Mouse (Mus musculus): ENCODE measurements around the gene Cped1. TPM values are rescaled to one million over a fixed set of nuclear protein-coding genes. Genes with fewer than 3 reads are reported as not detected.

Gene Cped1
- polyA plus RNA-seq, 1 experiment from 2014 or later = 41.8 TPM

- no peaks in the 10 kb centered on the region for H3K9me3 ChIP-seq (replicated peaks)
- peak overlapping the region; percentile 88 for H3K27ac ChIP-seq
- no peaks in the 10 kb centered on the region for H3K27me3 ChIP-seq
- H3K4me2 ChIP-seq = peak overlapping the region; percentile 71
- peak overlapping the region; percentile 58 for H3K4me3 ChIP-seq (replicated peaks)
- H3K9ac ChIP-seq = peak overlapping the region; percentile 43
- peak; percentile 22; the same call in 1 of the 2 replicates for ATAC-seq (replicated peaks; ENCODE audit: low FRiP score)
- H3K36me3 ChIP-seq = no peaks in the 10 kb centered on the region
- peaks cover 10% of the 10 kb centered on the region; the same call in 1 of the 2 replicates for H3K4me1 ChIP-seq
- 4% methylated on average over 24 of the region's 24 CpGs for WGBS
Measured at GRCm38 (mm10) chr6:21986660-21987331, 1.1 kb downstream of the Cped1 start.

GRCm38 (mm10) chr6:21987554-21987953 is 1.8 kb downstream of the Cped1 start:
- Histone ChIP-seq H3K4me2 (peak overlapping the region; percentile 71), H3K4me3 (replicated peaks) (peak overlapping the region; percentile 58), H3K9ac (peak overlapping the region; percentile 43), H3K4me1 (peaks cover 14% of the 10 kb centered on the region; the same call in 1 of the 2 replicates), H3K27me3 (no peaks in the 10 kb centered on the region), H3K36me3 (no peaks in the 10 kb centered on the region), H3K9me3 (replicated peaks) (no peaks in the 10 kb centered on the region), H3K27ac (peak overlapping the region; percentile 76)
- ATAC-seq (replicated peaks; ENCODE audit: low FRiP score) = no peak
- 33% methylated on average over 2 of the region's 2 CpGs for WGBS

DNA sequence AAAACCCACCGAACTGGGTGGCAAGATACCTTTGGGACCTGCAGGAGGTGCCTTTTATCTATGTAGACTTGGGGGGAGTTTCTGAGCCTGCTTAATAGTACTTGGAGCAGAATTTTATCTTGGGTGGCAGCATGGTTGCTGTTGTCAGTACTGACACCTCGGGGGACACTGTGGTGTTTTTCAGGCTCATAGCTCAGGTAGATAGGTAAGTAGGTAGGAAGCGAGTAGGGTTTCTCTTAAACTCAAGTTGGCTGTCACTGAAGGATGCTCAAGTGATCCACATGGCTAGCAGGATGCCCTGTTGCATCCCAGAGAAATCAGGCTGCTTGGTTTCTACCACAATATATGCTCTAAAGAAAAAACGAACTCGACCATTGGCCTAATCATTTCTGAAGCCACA is 2.6 kb downstream of the Cped1 start:
- no peaks in the 10 kb centered on the region for H3K27me3 ChIP-seq
- peak overlapping the region; percentile 15 for H3K9ac ChIP-seq
- WGBS = 36% methylated on average over 5 of the region's 5 CpGs
- H3K4me2 ChIP-seq = peak overlapping the region; percentile 71
- no peaks in the 10 kb centered on the region for H3K36me3 ChIP-seq
- peak overlapping the region; percentile 70 for H3K27ac ChIP-seq
- H3K9me3 ChIP-seq (replicated peaks) = no peaks in the 10 kb centered on the region
- no peak for ATAC-seq (replicated peaks; ENCODE audit: low FRiP score)
- peak overlapping the region; percentile 58 for H3K4me3 ChIP-seq (replicated peaks)
- peaks cover 16% of the 10 kb centered on the region; the same call in 1 of the 2 replicates for H3K4me1 ChIP-seq

DNA sequence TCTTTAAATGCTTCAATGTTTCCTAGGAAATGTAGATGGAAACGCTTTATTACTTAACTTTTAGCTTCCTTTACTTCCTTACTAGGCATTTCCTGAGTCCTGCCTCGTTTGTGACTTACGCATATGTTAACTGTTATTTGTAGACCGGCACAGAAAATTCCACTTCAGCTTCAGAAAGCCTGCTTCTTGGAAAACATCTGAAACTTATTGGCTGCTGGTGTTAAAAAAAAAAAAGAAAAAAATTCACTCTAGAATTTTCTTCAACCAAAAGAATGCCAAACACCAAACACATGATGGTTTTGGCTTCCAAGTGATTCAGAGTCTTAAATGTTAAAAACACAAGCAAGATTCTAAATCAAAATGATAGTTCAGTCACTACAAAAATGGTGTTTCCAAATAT is 3.4 kb downstream of the Cped1 start:
- no peak overlapping the region for H3K9ac ChIP-seq
- peak overlapping the region; percentile 58 for H3K4me3 ChIP-seq (replicated peaks)
- no peaks in the 10 kb centered on the region for H3K9me3 ChIP-seq (replicated peaks)
- H3K4me1 ChIP-seq = peaks cover 16% of the 10 kb centered on the region; the same call in 1 of the 2 replicates
- no peak for ATAC-seq (replicated peaks; ENCODE audit: low FRiP score)
- peak overlapping the region; percentile 71 for H3K4me2 ChIP-seq
- no peaks in the 10 kb centered on the region for H3K36me3 ChIP-seq
- no peaks in the 10 kb centered on the region for H3K27me3 ChIP-seq
- peak overlapping the region; percentile 70; the same call in 1 of the 2 replicates for H3K27ac ChIP-seq
- WGBS = 32% methylated on average over 4 of the region's 4 CpGs

DNA sequence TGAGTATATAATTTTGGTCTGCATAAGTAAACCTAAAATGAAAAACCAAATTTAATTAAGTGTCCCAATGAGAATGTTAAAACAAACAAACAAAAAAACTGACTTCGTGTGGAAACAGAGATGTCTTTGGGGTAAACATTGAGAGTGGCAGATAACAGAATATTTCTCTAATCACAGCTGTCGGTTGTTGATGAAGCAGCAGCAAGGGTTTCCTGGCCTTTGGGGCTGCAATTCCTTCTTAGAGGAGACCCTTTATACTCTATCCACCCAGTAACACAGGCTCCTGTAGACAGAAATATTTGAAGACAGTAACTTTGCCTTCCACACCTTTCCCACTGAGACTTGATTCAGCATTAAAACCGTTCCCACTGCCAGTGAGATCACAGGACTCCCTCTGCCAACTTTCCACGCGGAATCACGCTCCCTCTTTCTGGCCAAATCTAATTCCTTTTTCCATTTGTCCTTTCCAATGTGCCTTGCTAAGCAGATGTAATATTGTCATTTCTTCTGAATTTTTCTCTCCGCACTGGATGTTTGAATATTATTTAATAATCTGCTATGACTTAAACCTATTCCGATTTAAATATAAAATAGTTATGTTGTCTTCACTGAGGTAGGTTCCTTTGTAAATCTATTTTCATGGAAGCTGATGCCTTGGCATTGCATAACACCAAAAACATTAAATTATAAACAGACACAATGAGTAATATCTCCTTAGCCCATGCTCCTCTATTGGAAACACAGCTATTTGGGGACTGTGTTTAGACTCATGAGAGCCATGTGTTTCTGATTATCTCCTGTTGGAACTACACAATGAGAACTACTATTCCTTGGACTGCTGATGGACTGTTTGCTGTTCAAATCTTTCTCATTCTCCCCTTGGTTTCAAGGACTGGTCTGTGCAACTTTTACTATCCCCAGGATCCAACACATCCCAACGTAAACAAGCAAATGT is 4.7 kb downstream of the Cped1 start:
- Histone ChIP-seq H3K36me3 (no peaks in the 10 kb centered on the region), H3K9ac (no peak overlapping the region), H3K27me3 (no peaks in the 10 kb centered on the region), H3K9me3 (replicated peaks) (no peaks in the 10 kb centered on the region), H3K4me3 (replicated peaks) (peak overlapping the region; percentile 30), H3K27ac (peak overlapping the region; percentile 71), H3K4me2 (peak overlapping the region; percentile 71), H3K4me1 (peaks cover 17% of the 10 kb centered on the region)
- no peak for ATAC-seq (replicated peaks; ENCODE audit: low FRiP score)
- 45% methylated on average over 9 of the region's 9 CpGs for WGBS

GRCm38 (mm10) chr6:21991151-21991550 is 5.4 kb downstream of the Cped1 start:
- H3K9me3 ChIP-seq (replicated peaks) = no peaks in the 10 kb centered on the region
- H3K4me2 ChIP-seq = peak overlapping the region; percentile 71
- H3K9ac ChIP-seq = no peak overlapping the region
- 55% methylated on average over 4 of the region's 4 CpGs for WGBS
- H3K4me3 ChIP-seq (replicated peaks) = peak overlapping the region; percentile 30
- H3K27me3 ChIP-seq = no peaks in the 10 kb centered on the region
- no peak for ATAC-seq (replicated peaks; ENCODE audit: low FRiP score)
- H3K27ac ChIP-seq = peak overlapping the region; percentile 15; the same call in 1 of the 2 replicates
- H3K36me3 ChIP-seq = no peaks in the 10 kb centered on the region
- H3K4me1 ChIP-seq = peaks cover 16% of the 10 kb centered on the region

DNA sequence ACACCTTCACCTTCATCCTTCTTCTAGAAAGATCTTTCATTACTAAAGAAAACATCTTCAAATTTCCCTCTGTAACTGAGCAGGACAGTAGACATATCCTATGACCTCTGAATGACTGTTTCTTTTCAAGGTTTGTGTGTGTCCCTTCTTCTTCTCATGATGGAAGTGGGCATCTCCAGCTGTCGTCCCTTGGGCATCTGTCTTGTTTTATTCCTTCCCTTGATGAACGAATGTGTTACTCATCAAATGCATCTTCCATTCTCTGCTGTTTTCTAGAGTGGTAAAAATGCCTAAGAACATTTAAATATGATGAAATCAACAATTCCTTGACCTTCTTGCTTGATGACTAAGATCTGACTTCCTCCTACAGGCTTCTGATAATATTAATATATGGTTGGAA is 7.4 kb downstream of the Cped1 start:
- H3K9me3 ChIP-seq (replicated peaks) = no peaks in the 10 kb centered on the region
- H3K4me3 ChIP-seq (replicated peaks) = no peak overlapping the region
- no peak for ATAC-seq (replicated peaks; ENCODE audit: low FRiP score)
- H3K9ac ChIP-seq = no peak overlapping the region
- no peaks in the 10 kb centered on the region for H3K36me3 ChIP-seq
- no peaks in the 10 kb centered on the region for H3K27me3 ChIP-seq
- H3K4me1 ChIP-seq = peaks cover 26% of the 10 kb centered on the region
- no peak overlapping the region for H3K4me2 ChIP-seq
- no peak overlapping the region for H3K27ac ChIP-seq
- 45% methylated on average over 2 of the region's 2 CpGs for WGBS

- WGBS = 32% methylated on average over 4 of the region's 4 CpGs
- H3K4me1 ChIP-seq = peaks cover 60% of the 10 kb centered on the region
- H3K36me3 ChIP-seq = no peaks in the 10 kb centered on the region
- H3K4me3 ChIP-seq (replicated peaks) = no peak overlapping the region
- H3K9me3 ChIP-seq (replicated peaks) = no peaks in the 10 kb centered on the region
- H3K27me3 ChIP-seq = no peaks in the 10 kb centered on the region
- ATAC-seq (replicated peaks; ENCODE audit: low FRiP score) = no peak
- H3K4me2 ChIP-seq = 0 out of 2 replicates have a peak overlapping the region, but pooled peaks have one; percentile 49
- no peak overlapping the region for H3K9ac ChIP-seq
- peak overlapping the region; percentile 90 for H3K27ac ChIP-seq
Measured at GRCm38 (mm10) chr6:21998131-21998530, 12.4 kb downstream of the Cped1 start.

- peaks cover 69% of the 10 kb centered on the region for H3K4me1 ChIP-seq
- 8% methylated on average over 11 of the region's 11 CpGs for WGBS
- no peak overlapping the region for H3K4me3 ChIP-seq (replicated peaks)
- peak overlapping the region; percentile 49 for H3K4me2 ChIP-seq
- no peaks in the 10 kb centered on the region for H3K9me3 ChIP-seq (replicated peaks)
- H3K27ac ChIP-seq = peak overlapping the region; percentile 90
- H3K36me3 ChIP-seq = no peaks in the 10 kb centered on the region
- peak overlapping the region; percentile 14; the same call in 1 of the 2 replicates for H3K9ac ChIP-seq
- no peaks in the 10 kb centered on the region for H3K27me3 ChIP-seq
- no peak for ATAC-seq (replicated peaks; ENCODE audit: low FRiP score)
Measured at GRCm38 (mm10) chr6:21999025-21999424, 13.3 kb downstream of the Cped1 start.

GRCm38 (mm10) chr6:22000086-22000485 is 14.4 kb downstream of the Cped1 start:
- WGBS = 15% methylated on average over 6 of the region's 6 CpGs
- peak overlapping the region; percentile 36; the same call in 1 of the 2 replicates for H3K4me2 ChIP-seq

GRCm38 (mm10) chr6:22000881-22001280 is 15.2 kb downstream of the Cped1 start:
- H3K4me1 ChIP-seq = peaks cover 69% of the 10 kb centered on the region
- ATAC-seq (replicated peaks; ENCODE audit: low FRiP score) = no peak
- H3K27ac ChIP-seq = peak overlapping the region; percentile 90

More at GRCm38 (mm10) chr6:22000086-22000485, 14.4 kb downstream of the Cped1 start:
- H3K36me3 ChIP-seq = no peaks in the 10 kb centered on the region
- no peaks in the 10 kb centered on the region for H3K27me3 ChIP-seq
- H3K4me3 ChIP-seq (replicated peaks) = no peak overlapping the region
- peak; percentile 91 for ATAC-seq (replicated peaks; ENCODE audit: low FRiP score)
- H3K27ac ChIP-seq = peak overlapping the region; percentile 90
- H3K9ac ChIP-seq = no peak overlapping the region
- no peaks in the 10 kb centered on the region for H3K9me3 ChIP-seq (replicated peaks)
- H3K4me1 ChIP-seq = peaks cover 69% of the 10 kb centered on the region

More at GRCm38 (mm10) chr6:22000881-22001280, 15.2 kb downstream of the Cped1 start:
- WGBS = 64% methylated on average over 3 of the region's 3 CpGs
- Histone ChIP-seq H3K4me3 (replicated peaks) (no peak overlapping the region), H3K9ac (no peak overlapping the region), H3K4me2 (0 out of 2 replicates have a peak overlapping the region, but pooled peaks have one; percentile 3), H3K9me3 (replicated peaks) (no peaks in the 10 kb centered on the region), H3K27me3 (no peaks in the 10 kb centered on the region), H3K36me3 (no peaks in the 10 kb centered on the region)
